Mouse (Mus musculus) heart, embryonic 15.5 days (tissue): ENCODE data around the gene Pde2a. TPM values are rescaled to one million over a fixed set of nuclear protein-coding genes. Genes with fewer than 3 reads are reported as not detected.
A peak's percentile ranks its signal among the peaks of the same experiment; 100 is the strongest.
"Not testable (repeated sequence)": the region's sequence is repeated elsewhere in the genome, so short reads cannot be mapped to it uniquely, and the experiment has no call there.

Source experiments
- ATAC-seq: fragments of 200-750 bp; cut with Nextera tagmentation; replicated peaks from 2 replicates; pipeline ENCODE4 v1.8.0; 2017; ENCODE audit warnings: low read depth, moderate TSS enrichment; ENCODE audit not compliant: insufficient number of reproducible peaks, insufficient read depth, low FRiP score
- H3K27ac ChIP-seq: fragments of 300-500 bp; sonication (generic); 2 replicates; pipeline ENCODE4 v1.5.1; 2015; ENCODE audit warnings: mild to moderate bottlenecking, inconsistent platforms
- H3K27me3 ChIP-seq: fragments of 300-500 bp; sonication (generic); 2 replicates; pipeline ENCODE4 v1.6.1; 2015; ENCODE audit warnings: inconsistent platforms
- H3K36me3 ChIP-seq: fragments of 300-500 bp; sonication (generic); 2 replicates; pipeline ENCODE4 v1.6.1; 2015; ENCODE audit warnings: mild to moderate bottlenecking, inconsistent platforms
- H3K4me1 ChIP-seq: fragments of 300-500 bp; sonication (generic); replicated peaks from 2 replicates; pipeline ENCODE4 v1.6.1; 2015; ENCODE audit warnings: inconsistent platforms
- H3K4me2 ChIP-seq: fragments of 300-500 bp; sonication (generic); 2 replicates; pipeline ENCODE4 v1.6.1; 2015; ENCODE audit warnings: inconsistent platforms, mild to moderate bottlenecking, moderate library complexity
- H3K4me3 ChIP-seq: fragments of 300-500 bp; sonication (generic); 2 replicates; pipeline ENCODE4 v1.5.1; 2015; ENCODE audit warnings: mild to moderate bottlenecking, inconsistent platforms
- H3K9ac ChIP-seq: fragments of 300-500 bp; sonication (generic); 2 replicates; pipeline ENCODE4 v1.6.1; 2015; ENCODE audit warnings: mild to moderate bottlenecking, inconsistent platforms
- H3K9me3 ChIP-seq: fragments of 300-500 bp; sonication (generic); replicated peaks from 2 replicates; pipeline ENCODE4 v1.6.1; 2016; ENCODE audit warnings: inconsistent platforms
- WGBS: fragments of 180-500 bp; shearing (Covaris S2); methylation state at CpG from one replicate; pipeline ENCODE4 v1.1.7; 2015; ENCODE audit warnings: mixed read lengths; 5-methylcytosine and 5-hydroxymethylcytosine counted together
- microRNA counts: library from miRNA; unstranded; fragments of <30 nt; microRNA quantifications from one replicate; lab custom pipeline; 2016
- microRNA-seq: library from miRNA; unstranded; fragments of <30 nt; microRNA quantifications from one replicate; pipeline ENCODE4, GENCODE M21; 2016
- polyA plus RNA-seq: library from polyadenylated mRNA; unstranded; fragments of >200 nt; fragmentation: Nextera tagmentation; extraction: Ambion mirVana; gene quantifications from 2 replicates; pipeline ENCODE4 v1.2.1, GENCODE M21; 2015

Pde2a gene
- polyA plus RNA-seq, 1 experiment from 2014 or later = 16.3 TPM

DNA sequence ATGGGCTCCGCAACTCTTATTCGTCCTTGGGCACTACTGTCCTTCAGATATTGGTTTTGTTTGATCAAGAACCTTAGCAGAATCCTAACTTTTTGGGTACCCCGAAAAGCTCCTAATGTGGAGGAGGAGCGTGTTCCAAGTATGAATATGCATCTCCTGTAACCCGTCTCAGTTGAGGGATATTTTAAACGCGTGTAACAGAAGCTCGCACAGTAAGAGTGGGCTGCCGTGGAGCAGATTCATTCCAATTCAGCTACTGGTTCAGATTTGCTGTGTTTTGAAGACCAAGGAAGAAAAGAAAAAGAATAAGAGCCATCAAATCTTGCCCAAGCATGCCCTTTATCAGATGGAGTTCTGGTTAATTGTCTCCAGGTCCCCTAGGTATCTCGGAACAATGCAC, 120.2 kb downstream of the Pde2a start:
- Histone ChIP-seq H3K4me3 (no peak overlapping the region), H3K27ac (no peak overlapping the region), H3K4me2 (no peak overlapping the region), H3K36me3 (no peaks in the 10 kb centered on the region), H3K27me3 (no peaks in the 10 kb centered on the region), H3K4me1 (no peaks in the 10 kb centered on the region), H3K9ac (no peak overlapping the region), H3K9me3 (no peaks in the 10 kb centered on the region)
- no peak for ATAC-seq
- WGBS = 72% methylated on average over 10 of the region's 10 CpGs

DNA sequence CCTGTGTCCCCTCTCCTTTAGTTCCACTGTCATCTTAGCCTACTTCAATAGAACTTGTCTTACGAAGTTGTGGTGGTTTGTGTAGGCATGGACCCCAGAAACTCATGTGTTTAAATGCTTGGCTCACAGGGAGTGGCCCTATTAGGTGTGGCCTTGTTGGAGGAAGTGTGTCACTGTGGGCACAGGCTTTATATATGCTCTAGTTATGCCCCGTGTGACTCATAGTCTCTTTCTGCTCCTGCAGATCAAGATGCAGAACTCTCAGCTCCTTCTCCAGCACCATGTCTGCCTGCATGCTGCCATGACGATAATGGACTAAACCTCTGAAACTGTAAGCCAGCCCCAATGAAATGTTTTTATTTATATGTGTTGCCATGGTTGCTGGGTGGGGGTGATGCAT, 126.2 kb downstream of the Pde2a start:
- H3K36me3 ChIP-seq = no peaks in the 10 kb centered on the region
- H3K9me3 ChIP-seq = no peaks in the 10 kb centered on the region
- ATAC-seq = no peak
- H3K27me3 ChIP-seq = no peaks in the 10 kb centered on the region
- H3K4me1 ChIP-seq = 0 out of 2 replicates have a peak, but pooled peaks cover 2% of the 10 kb centered on the region
- no peak overlapping the region for H3K9ac ChIP-seq
- 74% methylated on average over 3 of the region's 3 CpGs for WGBS
- H3K4me2 ChIP-seq = no peak overlapping the region
- no peak overlapping the region for H3K27ac ChIP-seq
- H3K4me3 ChIP-seq = no peak overlapping the region

DNA sequence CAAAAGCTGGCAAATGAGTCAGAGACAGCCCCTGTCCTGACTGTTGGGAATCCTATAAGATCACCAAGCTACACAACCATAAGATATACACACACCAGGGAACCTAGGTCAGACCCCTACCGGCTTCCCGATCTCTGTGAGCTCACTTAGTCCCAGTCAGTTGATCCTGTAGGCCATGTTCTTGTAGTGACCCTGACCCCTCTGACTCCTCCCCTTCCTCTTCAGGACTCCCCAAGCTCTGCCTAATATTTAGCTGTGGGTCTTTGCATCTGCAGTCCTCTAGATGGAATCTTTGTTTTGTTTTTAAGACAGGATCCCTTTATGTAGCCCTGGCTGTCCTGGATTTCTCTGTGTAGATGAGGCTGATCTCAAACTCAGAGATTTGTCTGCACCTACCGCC, 127.8 kb downstream of the Pde2a start:
- H3K27me3 ChIP-seq = no peaks in the 10 kb centered on the region
- no peak overlapping the region for H3K9ac ChIP-seq
- no peak overlapping the region for H3K4me3 ChIP-seq
- ATAC-seq = no peak
- H3K4me1 ChIP-seq = 0 out of 2 replicates have a peak, but pooled peaks cover 2% of the 10 kb centered on the region
- H3K27ac ChIP-seq = no peak overlapping the region
- no peaks in the 10 kb centered on the region for H3K36me3 ChIP-seq
- H3K9me3 ChIP-seq = no peaks in the 10 kb centered on the region
- no peak overlapping the region for H3K4me2 ChIP-seq
- WGBS = 84% methylated on average over 3 of the region's 3 CpGs

GRCm38 (mm10) chr7:101550686-101551485, 129.4 kb downstream of the Pde2a start:
- Histone ChIP-seq H3K36me3 (no peaks in the 10 kb centered on the region), H3K4me1 (0 out of 2 replicates have a peak, but pooled peaks cover 2% of the 10 kb centered on the region), H3K27ac (no peak overlapping the region), H3K9me3 (no peaks in the 10 kb centered on the region), H3K9ac (no peak overlapping the region), H3K27me3 (no peaks in the 10 kb centered on the region), H3K4me2 (no peak overlapping the region), H3K4me3 (no peak overlapping the region)
- ATAC-seq = no peak
- 49% methylated on average over 7 of the region's 7 CpGs for WGBS

GRCm38 (mm10) chr7:101551530-101551929, 130.0 kb downstream of the Pde2a start:
- H3K4me3 ChIP-seq = no peak overlapping the region
- H3K4me2 ChIP-seq = no peak overlapping the region
- H3K27me3 ChIP-seq = no peaks in the 10 kb centered on the region
- H3K9me3 ChIP-seq = no peaks in the 10 kb centered on the region
- no peaks in the 10 kb centered on the region for H3K36me3 ChIP-seq
- 0 out of 2 replicates have a peak, but pooled peaks cover 2% of the 10 kb centered on the region for H3K4me1 ChIP-seq
- ATAC-seq = no peak
- H3K27ac ChIP-seq = no peak overlapping the region
- no peak overlapping the region for H3K9ac ChIP-seq
- WGBS = 87% methylated on average over 1 of the region's 1 CpGs

GRCm38 (mm10) chr7:101555473-101555872, 134.0 kb downstream of the Pde2a start:
- H3K4me3 ChIP-seq, H3K4me2 ChIP-seq, ATAC-seq, H3K4me1 ChIP-seq, H3K36me3 ChIP-seq, H3K9me3 ChIP-seq, H3K27me3 ChIP-seq, H3K27ac ChIP-seq, H3K9ac ChIP-seq: not testable (repeated sequence)
- WGBS = 82% methylated on average over 3 of the region's 3 CpGs

- no peak for ATAC-seq
- Histone ChIP-seq H3K36me3 (no peaks in the 10 kb centered on the region), H3K4me3 (no peak overlapping the region), H3K27ac (no peak overlapping the region), H3K4me2 (no peak overlapping the region), H3K9me3 (no peaks in the 10 kb centered on the region), H3K9ac (no peak overlapping the region), H3K27me3 (no peaks in the 10 kb centered on the region), H3K4me1 (no peaks in the 10 kb centered on the region)
- WGBS = 69% methylated on average over 1 of the region's 1 CpGs
These were observed 135.9 kb downstream of the Pde2a start for GRCm38 (mm10) chr7:101557391-101557790.

DNA sequence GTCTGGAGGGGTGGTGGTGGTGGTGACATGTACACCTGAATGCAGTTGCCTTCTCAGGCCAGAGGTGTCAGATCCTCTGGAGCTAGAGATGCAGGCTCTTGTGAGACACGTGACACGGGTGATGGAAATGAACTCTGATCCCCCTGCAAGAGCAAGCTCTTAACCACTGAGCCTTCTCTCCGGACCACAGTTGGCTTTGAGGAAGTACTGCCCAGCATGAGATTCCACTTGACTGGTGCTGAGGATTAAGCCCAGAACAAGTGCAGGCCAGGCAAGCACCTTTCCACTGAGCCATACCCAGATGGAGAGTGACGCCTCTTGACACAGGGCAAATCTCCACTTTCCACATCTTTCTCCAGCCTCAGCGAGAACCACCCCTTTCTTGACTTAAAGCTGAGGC, 137.9 kb downstream of the Pde2a start:
- not testable (repeated sequence) for H3K36me3 ChIP-seq, H3K4me1 ChIP-seq, H3K27me3 ChIP-seq, ATAC-seq, H3K4me2 ChIP-seq, H3K9ac ChIP-seq, H3K4me3 ChIP-seq, H3K27ac ChIP-seq, H3K9me3 ChIP-seq
- 49% methylated on average over 5 of the region's 5 CpGs for WGBS

MicroRNA genes within 50 kb of the gene (microRNA counts, 519-probe panel; counts per million panel counts)
- microRNA mmu-miR-139-3p (lab: Ali Mortazavi, UCI) (not detected), microRNA mmu-miR-139-5p (lab: Ali Mortazavi, UCI) (2,318 counts per million, percentile 41 among the panel's probes with 10 or more counts)

Small RNA genes within 50 kb of the gene (microRNA-seq; reads per million reads assigned to microRNA genes)
- gene Mir139 = 3,123 reads per million, percentile 88 among the genes with 10 or more reads in this experiment

Other genes starting within 250 kb of the Pde2a start
- 28.1 and 30.5 TPM in 2 replicates for gene Atg16l2, start 119.4 kb upstream of the Pde2a start, polyA plus RNA-seq
- gene Stard10, start 104.6 kb upstream of the Pde2a start, polyA plus RNA-seq = 25.0 and 32.9 TPM in 2 replicates
- gene Arap1, start 73.6 kb upstream of the Pde2a start, polyA plus RNA-seq = 23.5 and 38.4 TPM in 2 replicates
- not detected in 2 replicates for gene Gm45837, start 10.8 kb upstream of the Pde2a start, polyA plus RNA-seq
- 0.15 TPM in 1 of 2 replicates, not detected in the other for gene Art2b, start 163.9 kb downstream of the Pde2a start, polyA plus RNA-seq
- 43.8 and 54.9 TPM in 2 replicates for gene Clpb, start 241.9 kb downstream of the Pde2a start, polyA plus RNA-seq